In genomic region chr5:101836221-101836620, GRCm38 (mm10) we compare ENCODE assay signal across 19 mouse cellular contexts.
"Had no signal": no experiment of that assay in that cellular context is flagged by ENCODE, and none has a peak within 500 bp of the region (broad histone marks: within the 10 kb centered on the region; RNA-seq: fewer than 3 reads in every experiment).

No protein-coding gene starts in this region.

- H3K4me3 ChIP-seq: left cerebral cortex, adult 2 months; midbrain, embryonic 12.5 days; midbrain, embryonic 15.5 days; neural tube, embryonic 12.5 days; neural tube, embryonic 15.5 days; stomach, embryonic 15.5 days had no signal

- H3K4me1 ChIP-seq: midbrain, embryonic 12.5 days; midbrain, embryonic 15.5 days; neural tube, embryonic 12.5 days; neural tube, embryonic 15.5 days; stomach, embryonic 15.5 days had no signal

- H3K9me3 ChIP-seq: midbrain, embryonic 12.5 days; midbrain, embryonic 15.5 days; neural tube, embryonic 12.5 days; neural tube, embryonic 15.5 days; stomach, embryonic 15.5 days had no signal

- H3K9ac ChIP-seq: liver, embryonic 14.5 days; liver, postnatal 0 days; lung, embryonic 14.5 days; midbrain, embryonic 12.5 days; midbrain, embryonic 15.5 days; neural tube, embryonic 12.5 days; neural tube, embryonic 15.5 days; stomach, embryonic 15.5 days had no signal

- H3K4me2 ChIP-seq: lung, embryonic 14.5 days; midbrain, embryonic 12.5 days; midbrain, embryonic 15.5 days; neural tube, embryonic 12.5 days; neural tube, embryonic 15.5 days; stomach, embryonic 15.5 days had no signal

- DNase-seq: kidney, postnatal 25 days; layer of hippocampus, postnatal 36 days; liver, postnatal 0 days; lung, embryonic 14.5 days; right cerebral cortex, adult 18-20 months; right cerebral cortex, postnatal 14 days; right cerebral cortex, postnatal 4 days; spleen, adult 18-20 months; thymus, postnatal 25 days had no signal

- H3K27ac ChIP-seq: kidney, postnatal 0 days; left cerebral cortex, adult 2 months; liver, embryonic 14.5 days; macrophage; midbrain, embryonic 12.5 days; midbrain, embryonic 15.5 days; neural tube, embryonic 12.5 days; neural tube, embryonic 15.5 days; stomach, embryonic 15.5 days had no signal

- H3K27me3 ChIP-seq: midbrain, embryonic 12.5 days; midbrain, embryonic 15.5 days; neural tube, embryonic 12.5 days; neural tube, embryonic 15.5 days; stomach, embryonic 15.5 days had no signal

- ATAC-seq: liver, postnatal 0 days; lung, postnatal 0 days; midbrain, embryonic 15.5 days had no signal
